Mouse (Mus musculus): ENCODE measurements around the gene Cmah.

- TF ChIP-seq CTCF (conservative IDR thresholded peaks at IDR 0.05; ENCODE audit: low read length): no peak
- no peak for TF ChIP-seq POU5F1 (IDR thresholded peaks at IDR 0.05; ENCODE audit: borderline replicate concordance, low read length)
Observed at GRCm38 (mm10) chr13:24446081-24446480, 118.9 kb downstream of the Cmah start.

All from E14TG2a.4 (cell line).